Mouse (Mus musculus): ENCODE measurements at regions not wholly inside any gene's neighbourhood (a gene's known extent, or its start where the extent isn't known, plus 50 kb on each side); places are given as distances from the start of the nearest gene placed in this dataset.

GRCm38 (mm10) chr13:102634236-102634957, 59.0 kb upstream of the Cd180 start:
- DNase-seq (ENCODE audit: low spot score in 2 of 2) = no peak

- DNase-seq (ENCODE audit: low spot score in 2 of 2) = no peak
These were observed 57.3 kb upstream of the Cd180 start for GRCm38 (mm10) chr13:102636032-102636431.

- DNase-seq (ENCODE audit: low spot score in 2 of 2) = no peak
These were observed 56.3 kb upstream of the Cd180 start for GRCm38 (mm10) chr13:102637059-102637458.

- DNase-seq (ENCODE audit: low spot score in 2 of 2) = no peak
These were observed 53.7 kb upstream of the Cd180 start for GRCm38 (mm10) chr13:102639651-102640050.

- no peak for DNase-seq (ENCODE audit: low spot score in 2 of 2)
These were observed 53.2 kb upstream of the Cd180 start for GRCm38 (mm10) chr13:102640171-102640570.
